Mouse (Mus musculus) layer of hippocampus, adult 8-10 months (tissue): ENCODE measurements around the gene Ehf. TPM values are rescaled to one million over a fixed set of nuclear protein-coding genes. Genes with fewer than 3 reads are reported as not detected.
A peak's percentile ranks its signal among the peaks of the same experiment; 100 is the strongest.

ENCODE experiments used
- DNase-seq, 2 experiments: peaks; one replicate each; pipeline ENCODE4 v3.0.0; 2022; ENCODE audit warnings: low spot score in 2 of 2
- total RNA-seq, 4 experiments: library from RNA; stranded (reverse); gene quantifications; 2 replicates each; pipeline ENCODE4 v1.2.4; 2022

Ehf gene
- not detected for total RNA-seq

DNA sequence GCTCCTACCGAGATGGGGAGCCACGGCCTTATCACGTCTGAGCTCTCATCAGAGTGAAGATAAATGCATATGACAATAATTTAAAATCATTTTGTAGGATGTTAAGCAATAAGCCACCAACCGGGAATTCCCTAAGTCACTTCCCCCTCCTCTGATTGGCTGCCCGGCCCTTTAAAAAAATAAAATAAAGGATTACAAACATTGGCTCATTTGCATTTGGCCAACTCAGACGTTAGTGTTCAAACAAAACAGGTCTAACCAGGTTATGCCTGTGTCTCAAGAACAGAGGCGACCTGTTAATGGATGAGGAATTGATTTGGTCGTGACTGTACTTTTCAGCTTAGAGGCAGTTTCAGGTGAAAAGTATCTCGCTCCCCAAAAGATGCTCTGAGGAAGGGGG, at the start of gene Ehf:
Ehf (minus strand) TSS at position 147 of the 400 bp plus-strand sequence.
- no peak for DNase-seq

- peak; percentile 39 to 71 for DNase-seq
Measured at GRCm38 (mm10) chr2:103347417-103347891, 44.4 kb upstream of the Ehf start.

DNA sequence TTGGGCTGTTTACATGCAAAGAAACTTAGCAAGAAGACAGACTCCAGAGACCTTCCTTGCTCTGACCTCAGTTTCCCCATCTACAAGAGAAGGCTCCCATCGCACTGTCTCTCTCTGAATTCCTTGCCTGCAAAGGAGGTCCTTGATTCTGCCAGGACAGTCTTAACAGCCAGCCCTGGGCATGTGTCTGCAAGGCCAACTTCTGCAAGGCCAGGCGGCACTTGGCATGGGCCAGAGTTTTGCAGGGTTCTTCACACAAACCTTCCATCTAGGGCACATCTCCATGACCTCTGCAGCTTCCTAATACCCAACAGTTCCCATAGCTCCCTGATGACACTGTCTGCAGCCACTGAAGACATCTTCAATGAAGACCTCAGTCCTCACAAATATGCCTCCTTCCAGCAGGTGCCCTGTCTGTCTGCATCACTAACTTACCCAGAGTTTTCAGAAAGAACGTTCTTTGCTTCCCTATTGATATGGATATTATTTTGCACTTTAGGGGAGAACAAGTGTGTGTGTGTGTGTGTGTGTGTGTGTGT, 43.7 kb upstream of the Ehf start:
- DNase-seq = no peak

GRCm38 (mm10) chr2:103343611-103344010, 40.5 kb upstream of the Ehf start:
- no peak for DNase-seq

DNA sequence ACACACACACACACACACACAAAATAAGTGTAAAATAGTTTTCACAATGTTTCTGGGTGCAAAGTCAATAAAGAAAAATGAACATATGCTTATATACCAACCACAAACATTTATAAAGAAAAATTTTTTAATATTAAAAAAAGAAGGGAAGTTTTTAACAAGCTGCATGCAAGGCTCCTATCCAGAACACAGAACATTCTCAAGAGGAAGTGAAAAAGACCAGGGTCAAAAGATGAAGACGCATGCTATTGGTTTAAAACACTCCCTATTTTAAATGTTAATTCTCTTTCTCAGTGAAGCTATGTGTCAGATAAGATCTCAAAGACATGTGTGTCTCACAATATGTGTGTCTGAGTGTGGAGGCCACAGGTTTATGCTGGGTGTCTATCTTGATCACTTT, 39.0 kb upstream of the Ehf start:
- DNase-seq = no peak

DNA sequence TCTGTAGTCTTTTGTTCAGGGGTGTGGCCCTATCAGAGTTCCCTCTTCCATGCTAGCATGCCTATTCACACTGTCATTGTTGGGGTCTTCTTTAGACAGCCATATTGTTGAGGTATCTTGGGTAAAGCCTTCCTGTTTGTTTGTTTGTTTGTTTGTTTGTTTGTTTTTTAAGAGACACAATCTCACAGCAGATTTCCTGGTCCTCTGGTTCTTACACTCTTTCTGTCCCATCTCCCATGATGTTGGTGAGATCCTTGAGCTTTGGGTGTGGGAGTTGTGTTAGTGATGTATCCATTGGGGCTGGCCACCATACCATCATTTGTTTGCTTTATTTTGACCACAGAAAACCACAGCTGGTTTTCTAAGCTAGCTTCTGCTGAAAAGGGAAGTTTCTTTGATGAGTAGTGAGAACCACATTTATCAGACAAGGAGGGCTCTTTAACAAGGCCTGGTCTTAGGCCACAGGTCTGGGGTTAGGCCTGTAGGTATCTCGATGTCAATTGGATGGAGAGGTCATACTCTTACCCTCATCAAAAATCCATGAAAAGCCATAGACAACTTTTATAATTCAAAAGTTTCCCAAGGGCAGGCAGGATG, 38.4 kb upstream of the Ehf start:
- DNase-seq = no peak

GRCm38 (mm10) chr2:103338706-103339105, 35.6 kb upstream of the Ehf start:
- no peak for DNase-seq

GRCm38 (mm10) chr2:103337370-103337769, 34.3 kb upstream of the Ehf start:
- DNase-seq = no peak

DNA sequence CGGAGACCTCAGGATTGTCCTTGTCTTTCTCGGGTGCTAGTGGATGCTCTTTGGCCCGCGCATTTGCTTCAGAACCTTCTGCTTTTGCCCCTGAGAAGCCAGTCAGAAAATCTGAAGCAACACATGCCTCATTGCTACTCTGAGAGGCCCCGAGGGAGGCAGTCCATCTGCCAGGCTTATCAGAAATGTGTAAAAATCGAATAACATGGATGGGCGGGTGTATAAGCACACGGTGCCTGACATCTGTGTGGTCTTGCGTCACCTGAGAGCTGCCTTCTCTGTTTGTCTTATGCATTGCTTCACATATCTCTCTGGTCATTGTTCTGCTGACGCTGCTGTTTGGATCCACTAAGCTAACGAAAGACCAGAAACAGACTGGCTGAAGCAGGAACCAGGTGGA, 33.5 kb upstream of the Ehf start:
- DNase-seq = peak in 1 of 2 experiments; percentile 8

- DNase-seq = no peak
Measured at GRCm38 (mm10) chr2:103336000-103336399, 32.9 kb upstream of the Ehf start.

DNA sequence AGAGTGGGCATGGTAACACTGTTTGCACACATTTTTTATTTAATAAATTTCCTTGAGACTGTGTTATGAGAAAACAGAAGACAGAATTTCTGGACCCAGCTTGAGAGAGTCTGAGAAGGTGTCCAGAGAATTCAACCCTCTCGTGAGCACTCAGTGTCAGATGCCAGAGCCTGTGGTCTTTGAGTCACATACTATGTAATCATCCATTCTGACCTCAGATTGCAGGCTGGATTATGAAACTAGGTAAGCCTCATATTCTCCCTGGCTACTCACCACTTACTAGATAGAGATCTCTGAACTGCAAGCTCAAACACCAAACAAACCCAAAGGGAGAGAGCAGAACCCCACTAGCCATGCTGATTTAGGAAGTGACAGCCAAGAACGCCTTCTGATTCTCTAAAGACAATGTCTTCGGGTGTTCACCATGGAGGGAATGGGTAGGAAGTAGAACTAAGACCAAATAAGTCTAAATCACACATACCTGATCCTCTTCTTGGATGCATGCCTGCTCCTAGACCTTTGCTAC, 28.7 kb upstream of the Ehf start:
- DNase-seq = no peak

DNA sequence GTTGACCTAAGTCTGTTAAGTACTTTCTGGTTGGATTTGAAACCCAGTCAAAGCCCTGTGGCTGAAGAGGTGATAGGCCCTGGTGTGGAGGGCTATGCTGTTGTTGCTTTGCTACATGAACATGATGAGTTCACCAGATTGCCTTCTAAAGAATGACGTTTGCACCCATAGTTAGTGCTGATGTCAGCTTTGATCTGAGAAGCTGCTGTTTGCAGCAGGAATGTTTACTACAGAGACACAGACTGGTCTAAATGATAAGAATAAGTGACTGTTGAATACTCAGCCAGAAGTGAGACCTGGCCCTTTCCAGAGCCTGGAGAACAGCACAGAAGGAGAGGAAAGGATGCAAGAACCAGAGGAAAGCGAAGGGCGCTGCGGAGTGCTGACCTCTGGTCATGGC, 25.7 kb upstream of the Ehf start:
- no peak for DNase-seq

DNA sequence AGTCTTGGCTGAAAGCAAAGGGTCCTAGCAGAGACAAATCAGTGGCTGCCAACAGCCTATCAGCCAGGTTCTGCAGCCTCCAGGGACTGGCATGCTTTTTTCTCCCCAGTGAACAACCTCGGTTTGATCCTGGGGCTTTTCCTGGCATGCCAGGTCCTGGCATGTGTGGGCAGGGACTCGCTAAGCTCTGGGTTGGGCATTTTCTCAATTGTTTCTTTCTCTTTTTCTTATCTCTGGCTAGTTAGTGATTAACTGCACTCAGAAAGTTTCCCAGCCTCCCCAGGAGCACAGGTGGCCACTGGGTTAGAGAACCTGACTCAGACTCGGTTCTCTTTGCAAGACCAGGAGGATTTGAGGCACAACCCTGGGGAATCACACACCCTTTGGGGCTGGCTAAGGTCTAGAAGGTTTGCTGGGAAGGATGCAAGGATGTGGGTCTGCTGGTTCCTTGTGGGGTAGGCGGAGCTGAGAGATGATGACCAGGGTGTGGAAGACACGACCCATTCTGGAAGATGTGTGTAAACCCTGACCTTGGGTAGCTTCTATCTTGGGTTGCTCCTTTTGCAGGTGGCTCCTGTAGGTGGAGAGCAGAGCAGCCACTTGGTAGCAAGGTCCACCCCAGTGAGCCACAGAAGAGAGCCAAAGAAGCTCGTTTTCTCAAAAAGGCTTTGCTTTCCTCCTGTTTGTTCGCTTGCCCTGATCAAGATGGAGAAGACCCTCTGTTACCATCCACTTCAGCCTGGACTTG, 22.4 kb upstream of the Ehf start:
- no peak for DNase-seq

DNA sequence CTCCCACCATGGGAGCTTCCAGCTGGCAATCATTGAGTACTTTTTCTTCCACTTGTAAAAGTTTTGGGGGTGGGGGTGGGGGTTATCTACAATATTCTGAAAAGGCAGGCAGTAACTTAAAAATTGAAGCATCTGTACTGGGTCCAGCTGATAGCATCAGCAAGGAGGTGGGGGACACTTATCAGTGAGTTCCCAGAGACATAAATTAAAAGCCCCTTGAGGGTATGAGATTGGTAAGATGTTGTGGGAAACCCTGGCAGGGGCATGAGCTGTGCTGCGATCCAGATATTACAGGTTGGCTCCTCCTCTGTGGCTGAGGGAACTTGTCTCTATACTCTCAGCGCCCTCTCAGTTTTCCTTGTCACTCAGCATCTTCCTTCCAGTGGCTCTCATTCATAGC, 21.2 kb upstream of the Ehf start:
- no peak for DNase-seq

DNA sequence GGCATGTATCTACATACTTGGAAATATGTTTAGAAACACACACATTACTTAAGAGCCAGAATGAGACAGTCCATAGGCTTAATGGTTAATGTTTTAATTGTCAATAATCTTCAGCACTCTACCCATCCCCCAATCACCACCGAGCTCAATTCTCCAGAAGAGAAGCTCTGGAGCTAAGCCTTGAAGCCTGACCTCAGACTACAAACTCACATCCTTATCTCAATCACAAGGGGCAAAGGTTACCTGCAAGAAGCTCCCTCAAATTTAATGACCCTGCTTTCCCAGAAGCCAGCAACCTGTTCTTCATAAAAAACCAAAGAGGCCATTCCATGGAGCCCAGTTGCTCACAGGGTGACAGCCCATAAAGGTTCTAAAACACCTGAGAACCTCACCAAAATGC, 19.1 kb upstream of the Ehf start:
- DNase-seq = no peak

DNA sequence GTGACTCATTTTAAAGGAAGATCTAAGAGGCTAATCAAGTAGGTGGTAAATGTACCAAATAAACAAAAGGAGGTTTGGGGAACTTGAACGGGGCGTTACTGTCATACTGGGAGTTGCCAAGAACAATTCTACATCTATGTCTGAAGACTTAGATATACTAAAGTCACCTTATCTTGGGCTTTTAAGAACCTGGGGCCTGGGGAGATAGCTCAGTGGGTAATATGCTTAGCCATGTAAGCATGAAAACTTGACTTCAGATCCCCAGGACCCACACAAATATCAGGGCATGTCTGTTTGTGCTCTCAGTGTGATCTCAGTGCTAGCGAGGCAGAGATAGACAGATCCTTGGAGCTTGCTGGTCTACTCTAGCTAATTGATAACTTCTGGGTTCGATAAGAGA, 18.6 kb upstream of the Ehf start:
- no peak for DNase-seq

- no peak for DNase-seq
Measured at GRCm38 (mm10) chr2:103314002-103314401, 10.9 kb upstream of the Ehf start.

- no peak for DNase-seq
Measured at GRCm38 (mm10) chr2:103312640-103313039, 9.6 kb upstream of the Ehf start.

DNA sequence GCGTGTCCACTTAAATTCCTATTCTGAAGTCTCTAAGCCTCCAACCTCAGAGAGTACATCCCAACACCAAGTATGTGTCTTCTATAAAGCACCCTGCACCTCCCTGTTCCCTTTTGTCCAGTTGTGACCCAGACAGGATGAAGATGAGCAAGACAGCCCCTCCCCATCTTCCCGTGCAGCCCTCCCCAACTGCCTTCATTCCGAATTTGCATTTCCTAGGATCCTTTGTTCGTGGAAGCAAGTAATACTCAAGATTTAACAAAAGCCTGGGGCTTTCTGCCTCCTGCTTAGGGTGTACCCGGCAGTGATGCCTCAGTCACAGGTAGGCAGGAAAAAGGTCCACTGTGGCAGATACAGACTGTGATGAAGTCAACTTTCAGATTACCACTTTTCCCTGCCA, 7.6 kb upstream of the Ehf start:
- no peak for DNase-seq

DNA sequence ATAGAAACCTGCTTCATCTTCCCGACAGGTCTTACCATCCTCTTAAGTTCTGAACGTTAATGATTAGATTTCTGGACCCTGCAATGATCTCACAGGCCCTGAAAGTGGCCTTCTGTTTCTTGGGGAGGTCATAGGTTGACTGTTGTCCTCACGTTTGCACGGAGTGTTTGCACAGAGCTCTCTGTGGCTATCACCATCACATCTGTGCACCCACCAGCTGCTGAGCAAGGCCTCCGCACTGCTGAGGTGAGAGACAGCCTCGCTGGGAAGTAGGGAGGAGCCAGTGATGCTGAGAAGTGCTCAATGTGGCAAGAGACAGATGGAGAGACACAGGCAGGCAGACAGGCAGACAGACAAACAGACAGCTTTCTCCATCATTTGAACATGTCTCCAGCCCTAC, 3.6 kb upstream of the Ehf start:
- no peak for DNase-seq

DNA sequence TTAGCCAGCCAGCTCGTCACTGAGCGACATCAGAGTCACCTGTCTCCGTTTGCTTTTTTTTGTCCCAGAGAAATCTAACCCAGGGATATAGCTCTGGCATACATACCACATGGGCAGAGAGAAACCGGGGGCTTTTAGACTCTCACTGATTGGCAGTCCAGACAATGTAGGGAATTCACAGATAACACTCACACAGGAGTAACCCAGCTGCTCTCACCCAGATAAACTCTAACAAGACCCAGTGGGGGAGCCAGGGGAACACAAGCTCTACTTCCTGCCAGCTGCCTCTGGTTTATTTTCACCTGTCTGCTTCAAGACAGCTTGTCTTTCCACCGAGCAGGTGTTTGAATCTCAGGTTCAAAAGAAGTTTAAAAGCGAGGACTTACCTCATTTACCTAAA, 409 bp downstream of the Ehf start:
- no peak for DNase-seq

- DNase-seq = no peak
Measured at GRCm38 (mm10) chr2:103298711-103299463, 4.2 kb downstream of the Ehf start.
